Mouse (Mus musculus) embryonic facial prominence, embryonic 12.5 days (tissue): ENCODE measurements around the gene Cwh43. TPM values are rescaled to one million over a fixed set of nuclear protein-coding genes. Genes with fewer than 3 reads are reported as not detected.

ENCODE experiments used
- polyA plus RNA-seq: library from polyadenylated mRNA; unstranded; fragments of >200 nt; fragmentation: Nextera tagmentation; extraction: Ambion mirVana; gene quantifications from 2 replicates; pipeline ENCODE4 v1.2.1, GENCODE M21; 2016

The Cwh43 gene
- polyA plus RNA-seq, 1 experiment from 2014 or later, result not detected

Other genes starting within 250 kb of the Cwh43 start
- 28.6 and 28.7 TPM in 2 replicates for gene Fryl, start 149.5 kb upstream of the Cwh43 start, polyA plus RNA-seq
- 207 and 219 TPM in 2 replicates for gene Ociad1, start 113.3 kb upstream of the Cwh43 start, polyA plus RNA-seq
- gene Ociad2, start 65.0 kb upstream of the Cwh43 start, polyA plus RNA-seq, result 10.3 and 13.6 TPM in 2 replicates
- gene Dcun1d4, start 74.9 kb downstream of the Cwh43 start, polyA plus RNA-seq, result 37.9 and 39.4 TPM in 2 replicates
- 0.11 and 0.33 TPM in 2 replicates for gene Lrrc66, start 226.5 kb downstream of the Cwh43 start, polyA plus RNA-seq
- gene Sgcb, start 241.7 kb downstream of the Cwh43 start, polyA plus RNA-seq, result 27.6 and 31.1 TPM in 2 replicates
- 0.29 TPM in 2 replicates for gene Spata18, start 245.3 kb downstream of the Cwh43 start, polyA plus RNA-seq